Mouse (Mus musculus) limb, embryonic 13.5 days (tissue): ENCODE measurements around the gene Man2b2. TPM values are rescaled to one million over a fixed set of nuclear protein-coding genes. Genes with fewer than 3 reads are reported as not detected.
A peak's percentile ranks its signal among the peaks of the same experiment; 100 is the strongest.
"Not testable (repeated sequence)": the region's sequence is repeated elsewhere in the genome, so short reads cannot be mapped to it uniquely, and the experiment has no call there.

Source experiments
- ATAC-seq: fragments of 200-750 bp; cut with Nextera tagmentation; 2 replicates; pipeline ENCODE4 v1.8.0; 2017; ENCODE audit warnings: low read depth, moderate number of reproducible peaks, moderate TSS enrichment; ENCODE audit not compliant: low FRiP score
- H3K27ac ChIP-seq: fragments of 300-500 bp; sonication (generic); 2 replicates; pipeline ENCODE4 v1.5.1; 2015; ENCODE audit warnings: inconsistent platforms, mild to moderate bottlenecking, moderate library complexity
- H3K27me3 ChIP-seq: fragments of 300-500 bp; sonication (generic); 2 replicates; pipeline ENCODE4 v1.6.1; 2015; ENCODE audit warnings: mild to moderate bottlenecking, inconsistent platforms
- H3K36me3 ChIP-seq: fragments of 300-500 bp; sonication (generic); 2 replicates; pipeline ENCODE4 v1.6.1; 2015; ENCODE audit warnings: inconsistent platforms, mild to moderate bottlenecking, moderate library complexity
- H3K4me1 ChIP-seq: fragments of 300-500 bp; sonication (generic); 2 replicates; pipeline ENCODE4 v1.6.1; 2015; ENCODE audit warnings: inconsistent platforms
- H3K4me2 ChIP-seq: fragments of 300-500 bp; sonication (generic); replicated peaks from 2 replicates; pipeline ENCODE4 v1.6.1; 2015; ENCODE audit warnings: inconsistent platforms, mild to moderate bottlenecking, moderate library complexity
- H3K4me3 ChIP-seq: fragments of 300-500 bp; sonication (generic); 2 replicates; pipeline ENCODE4 v1.5.1; 2015; ENCODE audit warnings: moderate library complexity, mild to moderate bottlenecking, inconsistent platforms
- H3K9ac ChIP-seq: fragments of 300-500 bp; sonication (generic); 2 replicates; pipeline ENCODE4 v1.6.1; 2015; ENCODE audit warnings: mild to moderate bottlenecking, inconsistent platforms
- H3K9me3 ChIP-seq: fragments of 300-500 bp; sonication (generic); 2 replicates; pipeline ENCODE4 v1.6.1; 2016; ENCODE audit warnings: inconsistent platforms
- WGBS: fragments of 180-500 bp; shearing (Covaris S2); methylation state at CpG from one replicate; pipeline ENCODE4 v1.1.7; 2015; 5-methylcytosine and 5-hydroxymethylcytosine counted together
- polyA plus RNA-seq: library from polyadenylated mRNA; unstranded; fragments of >200 nt; fragmentation: Nextera tagmentation; extraction: Ambion mirVana; gene quantifications from 2 replicates; pipeline ENCODE4 v1.2.1, GENCODE M21; 2015

Man2b2 gene
- polyA plus RNA-seq, 1 experiment from 2014 or later, result 11.0 TPM

DNA sequence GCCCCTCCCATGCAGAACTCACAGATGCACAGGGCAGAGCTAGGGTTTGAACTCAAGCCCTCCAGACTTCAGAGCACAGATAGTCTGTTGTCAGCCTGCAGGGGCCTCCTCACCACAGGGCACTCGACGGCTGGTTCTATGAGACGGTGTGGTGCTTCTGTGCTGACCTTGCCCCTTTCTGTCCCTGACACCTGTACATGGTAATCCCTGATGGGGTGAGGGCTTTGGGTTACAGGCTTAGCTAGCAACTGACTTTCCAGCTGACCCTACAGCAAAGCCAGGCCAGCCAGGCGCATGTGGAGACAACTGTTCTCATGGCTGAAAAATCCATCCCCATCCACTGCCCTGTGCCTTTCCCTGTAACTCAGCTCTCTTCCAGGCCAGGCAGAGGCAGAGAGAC, 7.5 kb downstream of the Man2b2 start:
- no peak overlapping the region for H3K9ac ChIP-seq
- H3K9me3 ChIP-seq, result no peaks in the 10 kb centered on the region
- no peaks in the 10 kb centered on the region for H3K4me1 ChIP-seq
- peak; percentile 63 for ATAC-seq
- H3K27ac ChIP-seq, result no peak overlapping the region
- H3K4me3 ChIP-seq, result no peak overlapping the region
- H3K27me3 ChIP-seq, result no peaks in the 10 kb centered on the region
- peaks cover 6% of the 10 kb centered on the region for H3K36me3 ChIP-seq
- 72% methylated on average over 4 of the region's 4 CpGs for WGBS
- H3K4me2 ChIP-seq, result no peak overlapping the region

DNA sequence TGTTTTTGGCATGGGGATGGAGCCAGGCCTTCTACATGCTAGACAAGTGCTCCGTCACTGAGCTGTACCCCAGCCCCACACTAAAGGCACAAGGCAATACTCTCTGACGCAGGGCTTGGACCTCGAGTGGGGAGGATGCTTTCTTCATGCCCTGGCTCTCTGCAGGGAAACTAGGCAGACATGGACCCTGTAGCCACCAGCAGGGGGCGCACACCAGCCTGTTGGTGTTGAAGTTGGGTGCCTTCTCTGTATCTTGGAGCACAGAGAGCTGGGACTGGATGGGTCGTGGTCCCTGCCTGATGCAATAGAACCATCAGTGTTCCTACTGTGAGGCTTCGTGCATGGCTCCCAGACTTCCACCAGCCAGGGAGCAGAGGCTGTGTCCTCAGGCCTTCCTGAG, 10.3 kb downstream of the Man2b2 start:
- Histone ChIP-seq H3K27me3 (no peaks in the 10 kb centered on the region), H3K9me3 (no peaks in the 10 kb centered on the region), H3K4me3 (no peak overlapping the region), H3K36me3 (peaks cover 6% of the 10 kb centered on the region), H3K4me2 (no peak overlapping the region), H3K27ac (no peak overlapping the region), H3K9ac (no peak overlapping the region), H3K4me1 (no peaks in the 10 kb centered on the region)
- no peak for ATAC-seq
- 43% methylated on average over 6 of the region's 6 CpGs for WGBS

DNA sequence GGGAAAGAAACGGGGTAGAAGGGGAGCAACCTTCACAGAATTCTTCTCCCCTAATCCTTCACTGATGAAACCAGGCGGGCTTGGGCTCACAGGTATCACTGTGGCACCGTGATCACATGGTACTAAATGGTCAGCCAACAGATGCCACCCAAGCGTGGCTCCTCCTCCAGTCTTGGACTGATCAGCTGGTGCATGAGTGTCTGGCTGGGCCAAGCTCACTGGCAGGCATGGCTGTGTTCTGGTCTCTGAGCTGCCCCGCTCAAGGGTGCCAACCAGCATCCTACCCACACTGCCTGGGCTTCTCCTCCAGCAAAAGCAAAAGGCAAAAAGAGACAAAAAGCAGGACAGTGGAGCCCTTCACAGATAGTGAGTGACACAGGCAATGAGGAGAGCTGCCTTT, 10.7 kb downstream of the Man2b2 start:
- Histone ChIP-seq H3K36me3 (peaks cover 6% of the 10 kb centered on the region), H3K27me3 (no peaks in the 10 kb centered on the region), H3K27ac (no peak overlapping the region), H3K4me2 (no peak overlapping the region), H3K9me3 (no peaks in the 10 kb centered on the region), H3K4me1 (no peaks in the 10 kb centered on the region), H3K9ac (no peak overlapping the region), H3K4me3 (no peak overlapping the region)
- 88% methylated on average over 5 of the region's 5 CpGs for WGBS
- no peak for ATAC-seq

DNA sequence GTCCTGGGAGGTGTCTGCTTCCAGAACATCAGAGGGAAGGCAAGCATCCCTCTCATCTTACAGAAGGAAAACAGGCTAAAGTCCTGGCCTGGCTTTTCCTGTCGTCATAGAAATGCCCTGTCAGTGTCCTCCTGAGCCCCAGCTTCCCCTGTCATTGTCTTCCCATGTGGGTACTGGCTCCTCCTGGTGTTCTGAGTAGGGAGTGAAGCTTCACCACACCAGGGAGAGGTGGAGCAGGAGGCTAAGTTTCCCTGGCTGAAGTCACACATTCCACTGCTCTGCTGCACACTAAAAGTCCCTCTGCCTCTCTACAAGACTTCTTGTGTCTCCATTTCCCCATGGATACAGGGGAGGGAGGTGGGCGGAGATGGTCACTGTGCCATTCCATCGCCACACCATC, 12.7 kb downstream of the Man2b2 start:
- H3K36me3 ChIP-seq, result no peaks in the 10 kb centered on the region
- H3K4me1 ChIP-seq, result no peaks in the 10 kb centered on the region
- H3K4me3 ChIP-seq, result no peak overlapping the region
- ATAC-seq, result no peak
- no peaks in the 10 kb centered on the region for H3K27me3 ChIP-seq
- 66% methylated on average over 3 of the region's 3 CpGs for WGBS
- H3K27ac ChIP-seq, result no peak overlapping the region
- no peak overlapping the region for H3K4me2 ChIP-seq
- no peak overlapping the region for H3K9ac ChIP-seq
- H3K9me3 ChIP-seq, result no peaks in the 10 kb centered on the region

- Histone ChIP-seq H3K9ac (no peak overlapping the region), H3K36me3 (no peaks in the 10 kb centered on the region), H3K4me1 (no peaks in the 10 kb centered on the region), H3K9me3 (no peaks in the 10 kb centered on the region), H3K4me2 (no peak overlapping the region), H3K27ac (no peak overlapping the region), H3K27me3 (no peaks in the 10 kb centered on the region), H3K4me3 (no peak overlapping the region)
- WGBS, result 75% methylated on average over 6 of the region's 6 CpGs
- ATAC-seq, result no peak
These were observed 15.9 kb downstream of the Man2b2 start for GRCm38 (mm10) chr5:36814554-36814953.

DNA sequence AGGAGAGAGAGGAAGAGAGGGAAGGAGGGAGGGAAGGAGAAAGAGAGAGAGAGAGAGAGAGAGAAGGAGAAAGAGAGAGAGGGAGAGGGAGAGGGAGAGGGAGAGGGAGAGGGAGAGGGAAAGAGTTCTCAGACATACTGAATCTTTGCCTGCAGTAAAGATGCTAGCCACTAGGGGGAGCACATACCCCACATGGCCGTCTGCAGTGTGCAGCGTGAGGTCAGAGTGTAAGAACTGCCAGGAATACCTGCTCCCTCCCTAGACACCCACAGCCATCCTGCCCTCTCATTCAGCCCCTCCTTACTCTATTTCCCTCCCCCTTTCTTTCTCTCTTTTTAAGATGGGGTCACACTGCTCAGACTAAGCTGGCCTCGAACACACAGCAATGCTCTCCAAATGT, 19.0 kb downstream of the Man2b2 start:
- Histone ChIP-seq H3K27me3 (no peaks in the 10 kb centered on the region), H3K9ac (peak overlapping the region; percentile 13; the same call in 1 of the 2 replicates), H3K4me2 (no peak overlapping the region), H3K36me3 (no peaks in the 10 kb centered on the region), H3K9me3 (no peaks in the 10 kb centered on the region), H3K27ac (no peak overlapping the region), H3K4me1 (no peaks in the 10 kb centered on the region), H3K4me3 (no peak overlapping the region)
- peak; percentile 39; the same call in 1 of the 2 replicates for ATAC-seq
- WGBS, result 29% methylated on average over 3 of the region's 3 CpGs

DNA sequence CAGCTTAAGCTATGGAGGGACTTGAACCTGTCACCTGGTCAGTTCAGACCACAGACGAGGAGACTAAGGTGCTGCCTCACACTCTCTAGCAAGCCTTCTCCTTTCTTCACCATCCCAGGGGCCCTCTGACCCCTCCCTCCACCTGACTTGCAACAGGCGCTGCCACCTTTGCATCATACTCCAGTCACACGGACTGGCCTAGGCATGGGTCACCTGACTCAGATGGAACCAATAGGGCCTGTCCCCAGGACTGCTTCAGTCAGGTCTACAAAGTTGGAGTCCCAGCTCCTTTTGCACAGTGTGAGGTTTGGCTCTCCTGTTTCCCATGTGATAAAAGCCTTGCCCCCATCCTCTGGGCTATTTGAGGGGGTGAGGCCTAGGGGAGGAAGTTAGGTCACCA, 19.8 kb downstream of the Man2b2 start:
- WGBS, result 68% methylated on average over 3 of the region's 3 CpGs
- Histone ChIP-seq H3K27me3 (no peaks in the 10 kb centered on the region), H3K9me3 (no peaks in the 10 kb centered on the region), H3K27ac (no peak overlapping the region), H3K36me3 (no peaks in the 10 kb centered on the region), H3K4me3 (no peak overlapping the region), H3K4me1 (no peaks in the 10 kb centered on the region), H3K4me2 (no peak overlapping the region), H3K9ac (no peak overlapping the region)
- no peak for ATAC-seq

GRCm38 (mm10) chr5:36809123-36809522, 21.3 kb downstream of the Man2b2 start:
- no peaks in the 10 kb centered on the region for H3K9me3 ChIP-seq
- H3K36me3 ChIP-seq, result no peaks in the 10 kb centered on the region
- H3K4me2 ChIP-seq, result no peak overlapping the region
- H3K27ac ChIP-seq, result no peak overlapping the region
- H3K9ac ChIP-seq, result no peak overlapping the region
- no peak for ATAC-seq
- 87% methylated on average over 7 of the region's 7 CpGs for WGBS
- no peaks in the 10 kb centered on the region for H3K27me3 ChIP-seq
- no peaks in the 10 kb centered on the region for H3K4me1 ChIP-seq
- H3K4me3 ChIP-seq, result no peak overlapping the region

DNA sequence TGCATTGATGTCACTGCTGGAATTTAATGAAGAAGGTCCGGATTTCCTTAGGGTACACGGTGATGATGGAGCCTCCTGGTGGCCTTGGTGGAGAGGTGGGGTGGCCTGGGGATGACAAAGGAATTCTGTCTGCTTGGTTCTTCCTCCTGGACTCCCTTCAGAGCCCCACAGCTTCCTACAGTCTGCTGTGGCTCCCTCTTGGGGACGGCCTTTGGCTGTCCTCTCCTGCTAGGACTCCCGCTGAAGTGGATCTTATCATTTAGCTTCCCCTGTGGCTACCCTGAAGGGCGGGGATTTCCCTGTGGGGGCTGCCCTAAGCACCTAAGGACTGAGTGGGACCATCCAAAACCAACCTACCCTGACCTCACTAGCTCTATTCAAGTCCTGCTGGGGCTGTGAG, 23.3 kb downstream of the Man2b2 start:
- no peaks in the 10 kb centered on the region for H3K9me3 ChIP-seq
- H3K27me3 ChIP-seq, result no peaks in the 10 kb centered on the region
- H3K4me1 ChIP-seq, result no peaks in the 10 kb centered on the region
- ATAC-seq, result no peak
- 36% methylated on average over 5 of the region's 5 CpGs for WGBS
- H3K27ac ChIP-seq, result no peak overlapping the region
- H3K36me3 ChIP-seq, result no peaks in the 10 kb centered on the region
- no peak overlapping the region for H3K4me3 ChIP-seq
- no peak overlapping the region for H3K4me2 ChIP-seq
- no peak overlapping the region for H3K9ac ChIP-seq

- Histone ChIP-seq H3K27ac (no peak overlapping the region), H3K27me3 (no peaks in the 10 kb centered on the region), H3K9ac (peak overlapping the region; percentile 54), H3K4me1 (peaks cover 6% of the 10 kb centered on the region; the same call in 1 of the 2 replicates), H3K4me3 (peak overlapping the region; percentile 70), H3K9me3 (no peaks in the 10 kb centered on the region), H3K4me2 (peak overlapping the region; percentile 68), H3K36me3 (peaks cover 24% of the 10 kb centered on the region)
- WGBS, result 55% methylated on average over 8 of the region's 8 CpGs
- no peak for ATAC-seq
These were observed 33.2 kb downstream of the Man2b2 start for GRCm38 (mm10) chr5:36797291-36797690.

- not testable (repeated sequence) for H3K27me3 ChIP-seq, H3K4me1 ChIP-seq, H3K9me3 ChIP-seq
- H3K36me3 ChIP-seq, result peaks cover 24% of the 10 kb centered on the region
- H3K9ac ChIP-seq, result peak within 1 kb of the TSS; percentile 91
- peak within 1 kb of the TSS; percentile 70 for H3K4me3 ChIP-seq
- peak; percentile 90 for ATAC-seq
- H3K27ac ChIP-seq, result peak within 1 kb of the TSS; percentile 97
- H3K4me2 ChIP-seq, result peak within 1 kb of the TSS; percentile 68
- WGBS, result under 1% methylated on average over 90 of the region's 90 CpGs
These were observed 34.0 kb downstream of the Man2b2 start, which contains the start of gene Mrfap1 for GRCm38 (mm10) chr5:36796296-36797014. Gene Mrfap1, minus strand, starts transcription at chr5:36796772.

GRCm38 (mm10) chr5:36795647-36796295, 34.7 kb downstream of the Man2b2 start:
- peak; percentile 60 for ATAC-seq
- not testable (repeated sequence) for H3K4me1 ChIP-seq, H3K27me3 ChIP-seq, H3K9me3 ChIP-seq
- Histone ChIP-seq H3K4me2 (peak overlapping the region; percentile 68), H3K27ac (peak overlapping the region; percentile 97), H3K9ac (peak overlapping the region; percentile 91), H3K36me3 (peaks cover 29% of the 10 kb centered on the region), H3K4me3 (peak overlapping the region; percentile 70)
- WGBS, result 3% methylated on average over 36 of the region's 37 CpGs
